Mouse (Mus musculus): Measurements from ENCODE around the gene Camsap2. TPM values are rescaled to one million over a fixed set of nuclear protein-coding genes. Genes with fewer than 3 reads are reported as not detected.

Camsap2 gene
- 48.0 TPM for polyA plus RNA-seq (2014; fragmentation: Illumina TruSeq; extraction: RNeasy Lipid Tissue Mini Kit (QIAGEN cat#74804); ENCODE audit: low read depth, low replicate concordance)

GRCm38 (mm10) chr1:136345454-136346372 lies at the start of gene Camsap2:
Gene Camsap2, minus strand, starts transcription at chr1:136346104.

GRCm38 (mm10) chr1:136260635-136261238 lies 85.2 kb downstream of the Camsap2 start, which contains the start of gene Gpr25:
Gene Gpr25, minus strand, starts transcription at chr1:136260873.

GRCm38 (mm10) chr1:136233892-136234594 lies 111.9 kb downstream of the Camsap2 start, which contains the start of gene Inava:
Gene Inava, minus strand, starts transcription at chr1:136234264.

Other genes with a start within 250 kb of the Camsap2 start
- 1.1 TPM for gene Kif21b, start 214.7 kb downstream of the Camsap2 start, polyA plus RNA-seq (2014; fragmentation: Illumina TruSeq; extraction: RNeasy Lipid Tissue Mini Kit (QIAGEN cat#74804); ENCODE audit: low read depth, low replicate concordance)
- gene Mroh3, start 133.3 kb downstream of the Camsap2 start, polyA plus RNA-seq (2014; fragmentation: Illumina TruSeq; extraction: RNeasy Lipid Tissue Mini Kit (QIAGEN cat#74804); ENCODE audit: low read depth, low replicate concordance) = 5.8 TPM
- gene Inava, start 111.8 kb downstream of the Camsap2 start, polyA plus RNA-seq (2014; fragmentation: Illumina TruSeq; extraction: RNeasy Lipid Tissue Mini Kit (QIAGEN cat#74804); ENCODE audit: low read depth, low replicate concordance) = 1.9 TPM
- not detected for gene Gpr25, start 85.2 kb downstream of the Camsap2 start, polyA plus RNA-seq (2014; fragmentation: Illumina TruSeq; extraction: RNeasy Lipid Tissue Mini Kit (QIAGEN cat#74804); ENCODE audit: low read depth, low replicate concordance)
- 6.1 TPM for gene Ddx59, start 69.2 kb upstream of the Camsap2 start, polyA plus RNA-seq (2014; fragmentation: Illumina TruSeq; extraction: RNeasy Lipid Tissue Mini Kit (QIAGEN cat#74804); ENCODE audit: low read depth, low replicate concordance)
- gene Kif14, start 120.2 kb upstream of the Camsap2 start, polyA plus RNA-seq (2014; fragmentation: Illumina TruSeq; extraction: RNeasy Lipid Tissue Mini Kit (QIAGEN cat#74804); ENCODE audit: low read depth, low replicate concordance) = 6.5 TPM